Mouse (Mus musculus) embryonic stem cell, embryonic (primary cell): ENCODE measurements at regions not wholly inside any gene's neighbourhood (a gene's known extent, or its start where the extent isn't known, plus 50 kb on each side); places are given as distances from the start of the nearest gene placed in this dataset.

Source experiments
- CTCF ChIA-PET, 4 experiments: fragments of 300-600 bp in 2 of 4; fragments of 350-600 bp in 2 of 4; sonication (Branson Sonifier 250); formaldehyde crosslinking; loops; one replicate each; lab custom pipeline; 2022; ENCODE audit warnings: inconsistent platforms in 2 of 4; lab: Charles Lee
- POLR2A ChIA-PET, 4 experiments: fragments of 300-600 bp in 2 of 4; fragments of 350-600 bp in 2 of 4; sonication (Branson Sonifier 250); formaldehyde crosslinking; loops; one replicate each; lab custom pipeline; 2022; ENCODE audit warnings: antibody characterized with exemption in 4 of 4, inconsistent platforms in 1 of 4; lab: Charles Lee

DNA sequence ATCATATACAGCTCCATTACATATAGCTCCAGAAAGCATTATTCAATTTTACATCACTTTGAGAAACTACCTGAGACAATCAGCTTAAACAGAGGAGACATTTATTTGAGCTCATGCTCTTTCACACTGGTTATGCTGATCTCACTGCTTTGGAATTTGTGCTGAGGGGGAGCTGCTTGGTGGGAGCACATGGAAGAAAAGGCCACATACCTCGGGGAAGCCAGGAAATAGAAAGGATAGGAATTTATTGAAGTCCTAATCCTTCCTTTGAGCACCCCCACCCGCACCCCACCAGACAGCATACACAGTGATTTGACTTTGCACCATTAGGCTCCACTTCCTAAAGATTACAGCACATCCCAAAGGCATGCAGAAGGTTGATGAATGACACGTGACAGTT lies 296.0 kb upstream of the Slc35b3 start:
- POLR2A ChIA-PET, result no interaction called here
- CTCF ChIA-PET, result interaction anchor here in 2 of 4 experiments (0.5 to 0.9 kb wide), 2 partner anchors 245 to 1217 kb away, joined by 3 read pairs; no protein-coding TSS in a partner anchor

DNA sequence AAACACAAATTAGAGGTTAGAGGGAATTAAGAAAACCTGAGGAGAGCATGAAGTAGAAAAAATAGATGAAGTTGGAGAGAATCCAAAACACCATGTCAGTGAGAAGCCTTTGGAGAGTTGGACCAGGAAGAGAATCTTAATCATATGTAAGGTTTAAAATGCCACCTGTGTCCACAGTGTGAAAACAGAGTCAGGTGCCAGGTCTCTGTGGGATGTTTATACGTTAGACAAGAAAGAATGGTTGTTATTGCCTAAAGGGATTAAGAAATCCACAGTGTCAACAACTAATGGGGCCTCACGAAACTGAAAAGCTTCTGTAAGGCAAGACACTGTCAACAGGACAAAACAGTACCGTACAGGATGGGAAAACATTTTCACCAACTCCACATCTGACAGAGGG lies 294.7 kb upstream of the Slc35b3 start:
- ChIA-PET CTCF (no interaction called here), POLR2A (no interaction called here)

- ChIA-PET CTCF (no interaction called here), POLR2A (no interaction called here)
These were observed 291.9 kb upstream of the Slc35b3 start for GRCm38 (mm10) chr13:39252591-39252990.

DNA sequence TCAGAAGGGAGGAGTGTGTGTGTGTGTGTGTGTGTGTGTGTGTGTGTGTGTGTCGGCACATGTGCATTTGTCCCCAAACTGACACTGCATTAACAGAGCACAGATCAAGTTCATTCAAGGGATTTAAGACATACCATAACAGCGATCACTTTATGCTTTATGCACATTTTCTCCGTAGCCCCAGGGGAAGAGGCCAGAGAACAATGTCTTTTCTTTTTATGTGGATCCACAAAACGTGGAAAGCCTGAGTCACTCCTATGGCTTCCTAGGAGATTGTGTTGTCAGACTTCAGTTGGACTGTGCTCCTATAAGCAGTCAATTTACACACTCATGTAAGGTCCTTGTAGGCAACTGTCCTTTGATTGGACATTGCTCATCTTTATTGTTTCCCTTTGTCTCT lies 289.4 kb upstream of the Slc35b3 start:
- ChIA-PET POLR2A (no interaction called here), CTCF (no interaction called here)

GRCm38 (mm10) chr13:39226829-39227228 lies 266.2 kb upstream of the Slc35b3 start:
- ChIA-PET POLR2A (no interaction called here), CTCF (no interaction called here)

DNA sequence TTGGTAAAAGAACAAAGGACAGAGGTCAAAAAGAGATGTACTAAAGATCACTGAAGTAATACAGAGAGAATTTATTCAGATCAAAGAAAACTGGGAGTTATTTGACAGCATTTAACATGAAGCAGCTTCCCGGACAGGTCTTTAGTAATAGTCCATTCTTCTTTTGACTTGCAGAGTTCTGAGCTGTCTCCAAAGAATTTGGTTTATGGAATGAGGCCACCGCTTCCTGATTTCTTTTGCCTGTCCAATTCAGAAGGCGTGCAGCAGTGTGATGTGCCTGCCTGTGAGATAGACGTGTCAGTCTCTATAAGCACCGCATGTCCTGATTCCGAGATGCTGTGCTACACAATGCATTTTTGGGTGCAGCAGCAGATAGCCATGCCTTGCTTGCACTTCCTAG lies 265.0 kb upstream of the Slc35b3 start:
- CTCF ChIA-PET, result interaction anchor here in 1 of 4 experiments (1.0 kb wide), 1 partner anchor 38 kb away, joined by 3 read pairs; no protein-coding TSS in a partner anchor
- POLR2A ChIA-PET, result no interaction called here

DNA sequence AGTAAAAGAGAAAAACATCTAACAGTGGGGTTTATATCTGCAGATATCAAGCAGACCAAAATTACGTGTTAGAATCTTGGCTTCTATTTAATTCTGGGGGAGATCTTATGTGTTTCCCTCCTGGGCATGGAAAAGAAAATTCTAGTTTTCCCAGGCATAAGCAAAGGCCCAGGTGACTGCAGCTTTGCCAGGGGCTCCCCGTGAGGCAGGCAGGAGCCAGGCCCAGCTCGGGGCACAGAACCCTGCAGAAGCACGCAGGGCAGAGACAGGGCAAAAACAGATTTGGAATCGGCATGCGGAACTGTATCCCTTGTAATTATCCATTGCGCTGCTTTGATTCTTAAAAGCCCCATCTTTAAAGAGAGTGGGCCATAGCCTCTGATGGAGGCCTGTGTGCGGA lies 250.4 kb upstream of the Slc35b3 start:
- ChIA-PET POLR2A (no interaction called here), CTCF (no interaction called here)

DNA sequence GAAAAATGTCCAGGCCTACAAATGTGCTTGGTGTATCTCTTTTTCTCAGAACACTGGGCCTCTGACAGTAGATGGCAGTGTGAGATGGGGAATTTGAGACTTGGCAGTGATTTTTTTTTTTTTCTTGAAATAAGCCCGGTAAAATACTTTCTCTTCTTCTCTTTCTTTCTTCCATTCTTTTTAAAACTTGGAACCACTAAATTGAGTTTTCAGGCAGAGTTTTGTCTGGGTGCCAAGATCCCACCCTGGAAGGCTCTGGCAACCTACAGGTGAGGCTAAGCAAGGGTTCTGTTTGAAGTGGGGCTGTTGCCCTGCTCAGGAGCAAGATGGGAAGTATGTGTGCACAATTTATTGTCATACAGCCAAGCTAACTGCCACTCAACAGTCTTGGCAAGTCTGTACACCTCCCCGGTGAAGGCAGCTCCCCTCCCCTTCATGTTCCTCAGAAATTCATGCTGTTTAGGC lies 223.1 kb upstream of the Slc35b3 start:
- ChIA-PET POLR2A (no interaction called here), CTCF (no interaction called here)

DNA sequence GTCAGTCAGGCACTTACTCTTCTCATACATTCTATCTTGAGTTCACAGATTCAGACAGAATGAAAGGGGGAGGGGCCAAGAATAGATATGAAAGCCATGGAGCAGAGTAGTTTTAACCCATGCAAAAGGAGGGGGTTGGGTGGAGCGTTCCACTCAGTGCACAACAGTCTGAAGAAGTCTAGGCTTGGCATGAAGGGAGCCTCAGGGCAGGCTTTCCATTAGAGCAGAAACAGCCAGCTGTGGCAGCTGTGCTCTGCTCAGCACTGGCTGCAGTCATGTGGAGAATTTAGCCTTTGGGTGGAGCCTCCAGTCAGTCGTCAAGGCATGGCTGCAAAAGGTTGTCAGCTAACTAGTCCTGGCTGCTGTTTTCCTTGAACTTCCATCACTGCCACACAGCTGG lies 201.3 kb upstream of the Slc35b3 start:
- POLR2A ChIA-PET, result no interaction called here
- CTCF ChIA-PET, result no interaction called here

DNA sequence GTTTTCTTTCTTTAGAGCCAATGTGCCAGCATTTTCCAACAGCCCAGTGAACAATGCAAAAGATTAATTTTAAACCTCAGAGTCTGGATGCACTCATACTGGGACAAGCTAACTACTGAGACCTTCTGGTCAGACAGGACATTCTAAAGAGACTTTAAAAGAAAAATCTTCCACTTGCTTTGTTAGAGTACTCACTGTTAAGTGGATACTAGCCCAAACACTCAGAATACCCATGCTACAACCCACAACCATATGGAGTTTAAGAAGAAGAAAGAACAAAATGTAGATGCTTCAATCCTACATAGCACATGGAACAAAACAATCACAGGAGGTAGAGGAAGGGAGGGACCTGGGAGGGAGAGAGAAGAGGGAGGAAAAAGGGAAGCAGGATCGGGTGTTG lies 167.3 kb upstream of the Slc35b3 start:
- ChIA-PET CTCF (no interaction called here), POLR2A (no interaction called here)

DNA sequence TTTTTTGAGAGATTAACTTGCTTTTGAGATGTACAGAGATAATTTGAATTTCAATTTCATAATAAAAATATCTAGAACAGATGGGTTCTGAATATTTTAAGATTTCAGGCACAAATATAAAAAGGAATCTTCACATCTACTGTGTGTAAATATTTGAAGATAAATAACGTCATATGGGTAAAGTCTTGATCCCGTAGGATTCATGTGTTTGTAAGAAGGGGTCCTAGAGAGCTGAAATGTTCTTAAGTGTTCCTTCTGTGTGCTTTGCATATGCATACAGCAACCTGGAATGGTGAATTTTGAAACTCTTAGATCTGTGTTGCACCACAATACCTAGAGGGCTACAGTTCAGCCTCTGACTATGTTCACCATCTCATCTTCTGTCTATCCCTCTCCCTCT lies 131.4 kb upstream of the Slc35b3 start:
- POLR2A ChIA-PET, result no interaction called here
- CTCF ChIA-PET, result no interaction called here

- CTCF ChIA-PET, result interaction anchor here in 1 of 4 experiments (0.6 kb wide), 1 partner anchor 54 kb away, joined by 3 read pairs; no protein-coding TSS in a partner anchor
- POLR2A ChIA-PET, result no interaction called here
These were observed 123.9 kb upstream of the Slc35b3 start for GRCm38 (mm10) chr13:39084544-39084943.

DNA sequence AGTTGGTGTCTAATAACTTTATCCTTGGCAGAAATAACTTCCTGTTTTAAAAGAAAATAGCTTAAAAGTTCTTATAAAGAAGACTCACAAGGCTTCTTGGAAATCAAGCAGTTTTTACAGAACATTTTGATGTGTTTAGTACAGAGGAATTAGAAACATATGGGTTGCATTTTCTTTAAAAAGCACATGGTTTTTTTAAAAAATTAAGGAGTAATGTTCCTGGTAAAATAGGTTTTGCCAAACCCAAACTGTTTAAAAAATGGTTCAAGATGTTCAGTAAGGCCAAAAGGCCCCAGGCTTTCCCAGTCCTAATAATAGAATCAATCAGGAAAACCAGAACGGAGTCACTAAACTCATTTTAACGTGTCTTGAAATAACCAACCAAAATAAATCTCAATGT lies 113.5 kb upstream of the Slc35b3 start:
- POLR2A ChIA-PET, result no interaction called here
- CTCF ChIA-PET, result no interaction called here

GRCm38 (mm10) chr13:39032263-39032662 lies 71.6 kb upstream of the Slc35b3 start:
- ChIA-PET CTCF (interaction anchor here in 1 of 4 experiments (0.6 kb wide), 2 partner anchors 10 to 12 kb away, joined by 3 to 6 read pairs; no protein-coding TSS in a partner anchor), POLR2A (no interaction called here)

- ChIA-PET CTCF (interaction anchor here in 1 of 4 experiments (0.6 kb wide), 1 partner anchor 12 kb away, joined by 3 read pairs; no protein-coding TSS in a partner anchor), POLR2A (no interaction called here)
These were observed 59.5 kb upstream of the Slc35b3 start for GRCm38 (mm10) chr13:39020168-39020567.

GRCm38 (mm10) chr13:39011696-39012095 lies 51.0 kb upstream of the Slc35b3 start:
- CTCF ChIA-PET, result interaction anchor here (0.5 to 1.8 kb wide), 16 partner anchors 13 to 423 kb away, joined by 3 to 7 read pairs (median 3); no protein-coding TSS in a partner anchor
- POLR2A ChIA-PET, result no interaction called here
